Mouse (Mus musculus) embryonic fibroblast, embryonic 13.5 days (primary cell): ENCODE measurements around the gene Ccne1.

Source experiments
- CTCF ChIP-seq: IDR thresholded peaks from 2 replicates; pipeline ENCODE4 v1.5.1; 2011; ENCODE audit warnings: mild to moderate bottlenecking, control low read depth, low read length, moderate library complexity, borderline replicate concordance; ENCODE audit not compliant: insufficient read depth
- POLR2A ChIP-seq: IDR thresholded peaks from 2 replicates; pipeline ENCODE4 v1.6.1; 2011; ENCODE audit warnings: low read depth, mild to moderate bottlenecking, control low read depth, low read length, moderate library complexity

DNA sequence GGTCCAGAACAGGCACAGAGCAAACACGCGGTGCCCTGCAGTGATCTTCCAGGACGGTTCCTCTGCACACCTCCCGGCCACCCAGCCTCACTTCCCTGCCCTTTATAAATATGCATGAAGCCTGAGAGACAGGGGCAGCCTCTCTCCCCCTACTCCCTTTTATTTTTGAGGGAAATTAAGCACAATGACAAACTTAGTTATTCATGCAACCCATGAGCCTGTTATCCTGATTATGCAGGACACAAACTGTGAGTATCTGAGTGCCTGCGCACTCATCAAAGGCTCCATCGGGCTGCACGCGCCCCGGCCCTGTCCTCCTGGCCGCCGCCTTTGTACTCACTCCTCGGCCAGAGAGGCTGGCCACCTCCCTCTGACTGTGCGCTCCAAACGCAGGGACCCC, 32.8 kb downstream of the Ccne1 start:
- TF ChIP-seq CTCF (no peak), POLR2A (no peak)
